Mouse (Mus musculus) layer of hippocampus, postnatal 10 days (tissue): ENCODE data around the gene Tnfsf13. TPM values are rescaled to one million over a fixed set of nuclear protein-coding genes. Genes with fewer than 3 reads are reported as not detected.

Experiments used
- DNase-seq, 2 experiments: peaks; one replicate each; pipeline ENCODE4 v3.0.0; 2021; ENCODE audit warnings: low spot score in 2 of 2
- microRNA-seq, 2 experiments: library from miRNA; unstranded; fragments of <30 nt; microRNA quantifications; one replicate each; pipeline ENCODE4 v1.2.0; 2021
- total RNA-seq, 2 experiments: library from RNA; stranded (reverse); gene quantifications; 2 replicates each; pipeline ENCODE4 v1.2.3; 2021

The Tnfsf13 gene
- total RNA-seq, 2 experiments from 2014 or later, result 1.1 to 1.2 TPM

GRCm38 (mm10) chr11:69655264-69656064 is 30.1 kb downstream of the Tnfsf13 start, which contains the start of gene Sox15:
Gene Sox15, plus strand, starts transcription at chr11:69655314.
- peak; percentile 71 to 82 for DNase-seq

- DNase-seq, result no peak
Measured at GRCm38 (mm10) chr11:69654760-69655159, 30.8 kb downstream of the Tnfsf13 start.

GRCm38 (mm10) chr11:69653399-69653798 is 32.2 kb downstream of the Tnfsf13 start:
- no peak for DNase-seq

GRCm38 (mm10) chr11:69645860-69646259 is 39.7 kb downstream of the Tnfsf13 start:
- no peak for DNase-seq

- DNase-seq, result no peak
Measured at GRCm38 (mm10) chr11:69635471-69635870, 50.1 kb downstream of the Tnfsf13 start.

- no peak for DNase-seq
Measured at GRCm38 (mm10) chr11:69633128-69633866, 52.3 kb downstream of the Tnfsf13 start.

Small RNAs within 50 kb of the gene (microRNA-seq; reads per million reads assigned to microRNA genes)
- gene Mir1934 (6.9 to 7.6 reads per million in 2 experiments), gene Mir467f (0 reads per million in 2 experiments)

Other genes starting within 250 kb of the Tnfsf13 start
- gene Dnah2, start 136.7 kb downstream of the Tnfsf13 start, total RNA-seq, result 1 to 10 TPM; 8.0 to 8.6 TPM
- 100 to 1,000 TPM; 203 to 217 TPM for gene Efnb3, start 125.6 kb downstream of the Tnfsf13 start, total RNA-seq
- 10 to 100 TPM in 1 of 2 experiments, 1 to 10 TPM in 1; 7.7 to 10.6 TPM for gene Wrap53, start 105.5 kb downstream of the Tnfsf13 start, total RNA-seq
- gene Trp53, start 105.4 kb downstream of the Tnfsf13 start, total RNA-seq, result 10 to 100 TPM; 31.4 to 31.8 TPM
- gene Atp1b2, start 79.8 kb downstream of the Tnfsf13 start, total RNA-seq, result 100 to 1,000 TPM; 456 to 463 TPM
- not detected for gene Shbg, start 67.9 kb downstream of the Tnfsf13 start, total RNA-seq
- gene Sat2, start 63.8 kb downstream of the Tnfsf13 start, total RNA-seq, result 10 to 100 TPM; 15.0 to 17.1 TPM
- 100 to 1,000 TPM in 1 of 2 experiments, 10 to 100 TPM in 1; 99.2 to 103 TPM for gene Fxr2, start 52.8 kb downstream of the Tnfsf13 start, total RNA-seq
- gene Sox15, start 30.5 kb downstream of the Tnfsf13 start, total RNA-seq, result not detected
- 10 to 100 TPM; 85.9 to 89.9 TPM for gene Mpdu1, start 23.1 kb downstream of the Tnfsf13 start, total RNA-seq
- 10 to 100 TPM in 1 of 2 experiments, 1 to 10 TPM in 1; 8.4 to 11.5 TPM for gene Cd68, start 19.6 kb downstream of the Tnfsf13 start, total RNA-seq
- 100 to 1,000 TPM; 492 to 501 TPM for gene Eif4a1, start 13.4 kb downstream of the Tnfsf13 start, total RNA-seq
- 10 to 100 TPM; 88.0 to 98.7 TPM for gene Senp3, start 3.7 kb downstream of the Tnfsf13 start, total RNA-seq
- gene Tnfsf12, start 10.1 kb upstream of the Tnfsf13 start, total RNA-seq, result 1 to 10 TPM; 6.7 to 8.3 TPM
- under 1 TPM; 0.69 to 0.76 TPM for gene Tnfsfm13, start 10.3 kb upstream of the Tnfsf13 start, total RNA-seq
- gene Polr2a, start 72.9 kb upstream of the Tnfsf13 start, total RNA-seq, result 10 to 100 TPM; 55.6 to 59.4 TPM
- under 1 TPM in 1 of 2 experiments, not detected in 1; 0.22 TPM for gene Slc35g3, start 76.2 kb upstream of the Tnfsf13 start, total RNA-seq
- gene Zbtb4, start 80.1 kb upstream of the Tnfsf13 start, total RNA-seq, result 10 to 100 TPM; 69.7 to 72.8 TPM
- 1 to 10 TPM; 1.1 to 1.6 TPM for gene Chrnb1, start 110.2 kb upstream of the Tnfsf13 start, total RNA-seq
- gene Fgf11, start 116.1 kb upstream of the Tnfsf13 start, total RNA-seq, result 10 to 100 TPM; 26.8 to 26.9 TPM
- not detected for gene Tmem102, start 119.8 kb upstream of the Tnfsf13 start, total RNA-seq
- not detected for gene Gm39566, start 129.5 kb upstream of the Tnfsf13 start, total RNA-seq
- not detected for gene Spem2, start 132.7 kb upstream of the Tnfsf13 start, total RNA-seq
- under 1 TPM; 0.34 to 0.54 TPM for gene Spem1, start 136.4 kb upstream of the Tnfsf13 start, total RNA-seq
- gene Nlgn2, start 152.0 kb upstream of the Tnfsf13 start, total RNA-seq, result 100 to 1,000 TPM; 227 to 245 TPM
- gene Tmem256, start 152.7 kb upstream of the Tnfsf13 start, total RNA-seq, result 100 to 1,000 TPM; 148 to 153 TPM
- gene Plscr3, start 160.6 kb upstream of the Tnfsf13 start, total RNA-seq, result 10 to 100 TPM; 31.2 to 37.7 TPM
- under 1 TPM in 1 of 2 experiments, not detected in 1; 0.25 TPM for gene Tnk1, start 172.9 kb upstream of the Tnfsf13 start, total RNA-seq
- gene Tmem95, start 192.2 kb upstream of the Tnfsf13 start, total RNA-seq, result not detected
- under 1 TPM; 0.85 TPM for gene Kctd11, start 195.6 kb upstream of the Tnfsf13 start, total RNA-seq
- gene Acap1, start 209.8 kb upstream of the Tnfsf13 start, total RNA-seq, result under 1 TPM; 0.16 to 0.21 TPM
- gene 2810408A11Rik, start 215.2 kb upstream of the Tnfsf13 start, total RNA-seq, result 1 to 10 TPM; 2.4 to 2.5 TPM
- gene Neurl4, start 215.3 kb upstream of the Tnfsf13 start, total RNA-seq, result 100 to 1,000 TPM; 127 to 146 TPM
- 10 to 100 TPM; 27.8 to 30.2 TPM for gene Gps2, start 228.1 kb upstream of the Tnfsf13 start, total RNA-seq
- gene Eif5a, start 236.2 kb upstream of the Tnfsf13 start, total RNA-seq, result 100 to 1,000 TPM; 479 to 501 TPM